Mouse (Mus musculus) MN1 (cell line): ENCODE data around the gene Zfp691.

Source experiments
- DNase-seq: peaks from one replicate; pipeline ENCODE4 v3.0.0-alpha.2; 2016; ENCODE audit warnings: low spot score

Zfp691 gene

DNA sequence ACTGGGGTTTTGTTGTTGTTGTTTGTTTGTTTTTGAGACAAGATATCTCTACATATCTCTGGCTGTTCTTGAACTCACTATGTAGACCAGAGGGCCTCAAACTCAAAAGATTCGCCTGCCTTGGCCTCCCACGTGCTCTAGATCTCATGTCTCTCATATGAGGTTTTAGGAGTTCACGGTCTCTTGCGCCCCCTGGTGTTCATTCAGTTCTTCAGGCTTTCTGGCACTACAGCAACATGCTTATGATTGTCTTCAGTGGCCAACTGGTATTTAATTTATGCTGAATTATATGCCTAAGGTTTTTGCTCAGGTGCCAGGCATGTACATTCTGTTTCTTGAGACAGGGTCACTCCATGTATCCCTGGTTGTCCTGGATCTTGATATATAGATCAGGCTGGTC lies 6.3 kb downstream of the Zfp691 start:
- peak; percentile 75 for DNase-seq

- DNase-seq = no peak
These were observed 6.9 kb downstream of the Zfp691 start for GRCm38 (mm10) chr4:119167068-119167467.

DNA sequence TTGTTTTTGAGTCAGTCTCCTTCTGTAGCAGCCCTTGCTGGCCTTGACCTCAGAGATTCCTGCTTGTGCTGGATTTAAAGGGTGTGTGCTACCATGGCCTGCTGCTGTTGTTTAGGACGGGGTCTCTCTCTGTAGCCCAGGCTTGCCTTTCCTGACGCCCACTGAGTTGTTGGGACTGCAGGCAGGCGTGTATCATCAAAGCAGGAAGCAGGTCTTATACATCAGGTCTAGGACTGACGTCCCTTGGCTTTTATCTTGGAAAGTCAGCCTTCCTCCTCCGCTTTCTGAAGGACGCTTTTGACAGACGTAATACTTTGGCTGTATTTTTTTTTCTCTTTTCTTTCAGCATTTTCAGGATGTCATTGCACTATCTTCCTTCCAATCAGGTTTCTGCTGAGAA lies 8.1 kb downstream of the Zfp691 start:
- DNase-seq = no peak

DNA sequence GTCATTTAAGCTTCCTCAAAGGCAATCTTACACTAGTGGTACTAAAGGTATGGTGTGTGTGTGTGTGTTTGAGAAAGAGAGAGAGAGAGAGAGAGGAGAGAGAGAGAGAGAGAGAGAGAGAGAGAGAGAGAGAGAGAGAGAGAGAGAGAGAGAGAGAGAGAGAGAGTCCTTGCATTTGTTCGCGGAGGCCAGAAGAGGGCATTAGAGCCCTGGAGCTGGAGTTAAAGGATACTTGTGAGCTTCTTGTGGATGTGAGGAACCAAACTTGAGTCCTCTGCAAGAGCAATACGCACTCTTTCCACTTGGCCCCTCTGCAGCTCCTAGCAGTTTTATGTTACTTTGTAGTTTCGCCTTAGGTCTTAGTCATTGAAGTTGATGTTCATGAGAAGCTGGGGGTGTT lies 11.0 kb downstream of the Zfp691 start:
- DNase-seq = no peak

DNA sequence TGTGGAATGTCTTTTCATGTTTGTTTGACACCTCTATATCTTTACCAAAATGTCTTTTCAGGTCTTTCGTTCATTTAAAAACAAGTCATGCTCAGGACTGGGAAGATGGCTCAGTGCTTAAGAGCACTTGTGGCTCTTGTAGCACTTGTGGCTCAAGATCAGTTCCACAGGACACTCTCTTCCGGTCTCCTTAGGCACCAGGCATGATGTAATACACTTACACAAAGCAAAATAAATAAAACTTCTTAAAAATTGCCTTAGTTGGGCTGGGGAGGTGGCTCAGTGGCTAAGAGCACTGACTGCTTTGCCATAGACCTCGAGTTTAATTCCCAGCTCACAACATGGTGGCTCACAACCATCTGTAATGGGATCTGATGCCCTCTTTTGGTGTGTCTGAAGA lies 12.6 kb downstream of the Zfp691 start:
- no peak for DNase-seq

GRCm38 (mm10) chr4:119157891-119158290 lies 16.1 kb downstream of the Zfp691 start:
- no peak for DNase-seq

DNA sequence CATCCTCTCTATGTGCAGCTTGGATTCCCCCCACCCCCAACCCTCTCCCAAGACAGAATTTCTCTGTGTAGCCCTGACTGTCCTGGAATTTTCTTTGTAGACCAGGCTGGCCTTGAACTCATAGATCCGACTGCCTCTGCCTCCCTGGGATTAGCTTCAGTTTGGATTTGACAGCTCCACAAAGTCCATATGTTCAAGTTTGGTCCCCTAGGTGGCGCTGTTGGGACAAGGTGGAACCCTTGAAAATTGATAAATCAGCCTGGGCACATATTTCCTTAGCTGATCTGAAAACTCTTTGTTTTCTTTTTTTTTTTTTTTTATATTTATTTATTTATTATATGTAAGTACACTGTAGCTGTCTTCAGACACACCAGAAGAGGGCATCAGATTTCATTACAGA lies 16.8 kb downstream of the Zfp691 start:
- DNase-seq = no peak

- no peak for DNase-seq
These were observed 25.3 kb downstream of the Zfp691 start for GRCm38 (mm10) chr4:119148741-119149140.

GRCm38 (mm10) chr4:119147347-119147746 lies 26.6 kb downstream of the Zfp691 start:
- DNase-seq = no peak

DNA sequence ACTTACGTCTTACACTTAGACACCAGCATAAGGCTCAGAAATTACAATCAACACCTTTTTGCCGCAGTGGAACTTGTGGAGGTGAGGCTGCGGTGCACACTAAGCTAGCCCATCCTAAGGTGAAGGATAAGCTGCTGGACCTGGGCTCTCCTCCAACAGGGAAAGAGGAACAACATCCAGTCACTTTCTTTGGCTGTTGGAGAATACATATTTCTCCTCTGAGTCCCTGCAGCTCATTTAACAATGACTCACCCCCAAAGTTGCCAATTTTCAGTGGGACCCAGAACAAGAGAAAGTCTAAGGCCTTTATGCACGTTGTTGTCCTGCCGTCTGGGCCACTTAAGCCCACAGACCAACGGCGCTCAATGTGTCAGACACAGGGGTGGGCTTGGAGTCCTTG lies 27.2 kb downstream of the Zfp691 start:
- no peak for DNase-seq

DNA sequence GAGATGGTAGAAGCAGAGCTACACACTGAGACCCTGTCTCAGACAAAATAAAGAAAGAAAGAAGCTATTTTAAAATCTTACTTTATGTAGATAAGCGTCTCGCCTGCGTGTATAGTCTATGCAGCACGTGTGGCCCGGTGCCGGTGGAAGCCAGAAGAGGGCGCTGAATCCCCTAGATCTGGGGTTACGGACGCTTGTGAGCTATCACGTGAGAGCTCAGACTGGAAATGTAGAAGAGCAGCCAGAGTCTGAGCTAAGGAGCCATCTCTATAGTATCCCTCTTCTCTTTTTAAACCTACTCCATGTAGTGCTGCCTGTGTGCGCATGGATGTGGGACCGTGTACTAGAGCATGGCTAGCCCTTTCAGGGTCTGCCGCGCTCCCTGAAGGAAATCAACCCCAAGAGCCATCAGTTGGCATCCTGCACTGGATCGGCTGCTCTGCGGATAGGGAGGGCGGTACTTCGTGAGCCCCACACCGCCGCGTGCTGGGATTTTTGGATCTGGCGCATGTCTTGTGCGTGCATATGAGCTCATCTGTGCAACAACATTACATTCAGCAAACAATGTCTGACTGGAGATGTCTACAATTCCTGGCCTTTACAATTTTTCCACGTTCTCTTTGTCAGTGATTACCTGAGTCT lies 31.6 kb downstream of the Zfp691 start:
- no peak for DNase-seq

DNA sequence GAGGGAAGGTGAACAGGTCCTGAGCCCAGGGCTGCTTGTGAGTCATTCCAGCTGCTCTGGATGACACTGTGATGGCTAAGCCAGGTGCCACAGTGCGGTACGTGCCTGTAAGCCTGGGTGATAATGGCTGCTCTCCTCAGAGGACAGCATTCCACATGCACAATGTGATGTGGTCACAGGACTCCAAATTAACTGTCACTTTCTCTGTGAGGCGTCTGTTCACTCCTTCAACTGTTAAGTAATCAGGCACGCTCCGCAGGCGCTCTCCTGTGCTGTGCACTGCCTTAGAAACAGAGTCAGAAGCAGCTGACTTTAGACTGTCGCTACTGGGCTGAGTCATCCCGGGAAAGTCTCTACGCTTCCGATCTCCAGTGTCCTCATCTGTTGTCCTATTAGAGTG lies 32.8 kb downstream of the Zfp691 start:
- DNase-seq = no peak

GRCm38 (mm10) chr4:119140126-119140525 lies 33.9 kb downstream of the Zfp691 start:
- DNase-seq = peak; percentile 19

GRCm38 (mm10) chr4:119138776-119139175 lies 35.2 kb downstream of the Zfp691 start:
- DNase-seq = no peak

- DNase-seq = no peak
These were observed 35.8 kb downstream of the Zfp691 start for GRCm38 (mm10) chr4:119138171-119138570.

DNA sequence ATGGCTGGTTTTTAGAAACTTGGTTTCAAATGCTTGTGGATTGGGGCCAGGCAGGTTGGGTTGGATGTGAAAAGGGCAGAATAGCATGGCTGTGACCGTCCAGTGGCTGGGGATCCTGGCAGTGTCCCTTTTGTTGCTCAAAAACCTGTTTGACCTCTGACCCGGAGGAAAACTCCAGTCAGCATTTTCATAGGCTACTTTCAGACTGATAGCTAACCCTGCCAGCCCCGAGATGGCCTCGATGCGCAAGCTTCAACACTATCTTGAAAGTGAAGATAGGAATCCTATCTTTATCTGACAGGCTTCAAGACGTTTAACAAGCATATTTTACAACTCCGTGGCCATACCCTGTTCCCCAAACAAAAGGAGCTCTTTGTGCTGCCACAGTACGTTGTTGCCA lies 36.7 kb downstream of the Zfp691 start:
- no peak for DNase-seq

- DNase-seq = no peak
These were observed 40.1 kb downstream of the Zfp691 start for GRCm38 (mm10) chr4:119133860-119134259.

DNA sequence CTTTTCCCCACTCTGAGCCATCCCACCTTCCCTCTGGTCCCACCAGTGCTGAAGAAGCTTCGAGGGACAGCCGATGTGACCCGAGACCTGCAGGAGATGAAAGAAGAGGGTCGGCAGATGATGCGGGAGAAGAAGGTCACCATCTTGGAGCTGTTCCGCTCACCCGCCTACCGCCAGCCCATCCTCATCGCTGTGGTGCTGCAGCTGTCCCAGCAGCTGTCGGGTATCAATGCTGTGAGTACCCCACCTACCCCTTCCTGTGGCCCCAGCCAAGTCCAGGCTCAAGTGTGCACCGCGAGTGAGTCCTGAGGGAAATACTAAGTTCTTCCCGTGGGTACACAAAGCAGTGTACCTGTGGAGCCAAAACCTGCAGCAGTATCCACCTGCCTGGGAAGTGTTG lies 40.7 kb downstream of the Zfp691 start:
- no peak for DNase-seq

GRCm38 (mm10) chr4:119131189-119131910 lies 42.6 kb downstream of the Zfp691 start:
- no peak for DNase-seq

- no peak for DNase-seq
These were observed 44.9 kb downstream of the Zfp691 start for GRCm38 (mm10) chr4:119129096-119129495.

GRCm38 (mm10) chr4:119128547-119128946 lies 45.4 kb downstream of the Zfp691 start:
- DNase-seq = no peak

DNA sequence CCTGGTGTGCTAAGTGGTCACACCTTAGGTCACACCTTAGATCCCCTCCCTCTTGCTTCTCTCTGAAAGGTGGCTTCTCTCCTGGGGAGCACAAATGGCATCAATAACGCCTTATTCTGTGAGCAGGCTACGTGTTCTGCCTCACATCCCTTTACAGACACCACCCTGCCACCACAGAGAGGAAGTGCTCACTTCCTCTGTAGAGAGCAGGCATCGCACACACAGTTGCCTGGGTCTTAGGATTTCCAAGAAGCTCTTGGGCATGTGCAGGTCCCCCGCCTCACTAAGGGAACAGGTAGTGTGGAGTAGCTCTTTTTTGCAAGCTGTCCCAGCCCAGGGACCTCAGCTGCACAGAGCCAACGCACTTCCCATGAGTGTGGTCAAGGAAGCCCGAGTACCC lies 46.8 kb downstream of the Zfp691 start:
- no peak for DNase-seq

- peak; percentile 6 for DNase-seq
These were observed 48.3 kb downstream of the Zfp691 start for GRCm38 (mm10) chr4:119125577-119126270.
